Mouse (Mus musculus) MEL (cell line): Measurements from ENCODE around the gene Kif26a.

Experiments used
- CTCF ChIP-seq, 3 experiments: IDR thresholded peaks in 2 of 3; conservative IDR thresholded peaks in 1 of 3; 2 replicates each; pipeline ENCODE4 v1.5.1; 2011 to 2012; ENCODE audit warnings: low read length in 3 of 3, low read depth in 2 of 3, mild to moderate bottlenecking in 2 of 3, improper control_type of control experiment in 1 of 3, inconsistent platforms in 1 of 3, mixed read lengths in 1 of 3, moderate library complexity in 1 of 3; ENCODE audit not compliant: control insufficient read depth in 1 of 3, insufficient read depth in 1 of 3, poor library complexity in 1 of 3, severe bottlenecking in 1 of 3
- ETS1 ChIP-seq: IDR thresholded peaks from 2 replicates; pipeline ENCODE4 v1.6.1; 2012; ENCODE audit warnings: low read depth, mild to moderate bottlenecking, inconsistent platforms, low read length, improper control_type of control experiment, moderate library complexity
- POLR2A ChIP-seq, 2 experiments: IDR thresholded peaks; 2 replicates each; pipeline ENCODE4 v1.6.1; 2011 to 2012; ENCODE audit warnings: low read length in 2 of 2, mild to moderate bottlenecking in 2 of 2, control low read depth in 1 of 2, improper control_type of control experiment in 1 of 2, low read depth in 1 of 2, moderate library complexity in 1 of 2; ENCODE audit not compliant: control insufficient read depth in 1 of 2, insufficient read depth in 1 of 2, poor library complexity in 1 of 2

- TF ChIP-seq POLR2A (IDR thresholded peaks at IDR 0.05; ENCODE audit: control insufficient read depth in 1 of 2, insufficient read depth in 1 of 2, low read depth in 1 of 2, low read length in 2 of 2, poor library complexity in 1 of 2) (no peak), CTCF (IDR thresholded peaks at IDR 0.05 in 2 of 3, conservative IDR thresholded peaks at IDR 0.05 in 1 of 3; ENCODE audit: control insufficient read depth in 1 of 3, insufficient read depth in 1 of 3, low read depth in 2 of 3, low read length in 3 of 3, poor library complexity in 1 of 3, severe bottlenecking in 1 of 3) (no peak), ETS1 (no peak)
Observed at GRCm38 (mm10) chr12:112151980-112152362, 6.0 kb downstream of the Kif26a start.
